Mouse (Mus musculus): ENCODE data around the gene Arl5c. TPM values are rescaled to one million over a fixed set of nuclear protein-coding genes. Genes with fewer than 3 reads are reported as not detected.
A peak's percentile ranks its signal among the peaks of the same experiment; 100 is the strongest.

Gene Arl5c
- polyA plus RNA-seq, 1 experiment from 2014 or later, result 8.4 TPM

- Histone ChIP-seq H3K4me3 (no peak overlapping the region), H3K27ac (replicated peaks) (no peak overlapping the region), H3K27me3 (no peaks in the 10 kb centered on the region), H3K4me1 (replicated peaks) (peaks cover 42% of the 10 kb centered on the region), H3K9me3 (no peaks in the 10 kb centered on the region), H3K9ac (peak overlapping the region; percentile 41; the same call in 1 of the 2 replicates), H3K36me3 (peaks cover 58% of the 10 kb centered on the region), H3K4me2 (no peak overlapping the region)
- WGBS, result 77% methylated on average over 6 of the region's 6 CpGs
- ATAC-seq (ENCODE audit: low read depth), result no peak
Measured at GRCm38 (mm10) chr11:98018222-98018621, 22.2 kb upstream of the Arl5c start.

- WGBS, result 86% methylated on average over 4 of the region's 4 CpGs
- H3K4me2 ChIP-seq, result no peak overlapping the region
- H3K36me3 ChIP-seq, result peaks cover 69% of the 10 kb centered on the region
- no peaks in the 10 kb centered on the region for H3K27me3 ChIP-seq
- H3K4me1 ChIP-seq (replicated peaks), result peaks cover 38% of the 10 kb centered on the region
- H3K9ac ChIP-seq, result no peak overlapping the region
- H3K27ac ChIP-seq (replicated peaks), result no peak overlapping the region
- ATAC-seq (ENCODE audit: low read depth), result no peak
- no peaks in the 10 kb centered on the region for H3K9me3 ChIP-seq
- no peak overlapping the region for H3K4me3 ChIP-seq
Measured at GRCm38 (mm10) chr11:98016824-98017223, 20.8 kb upstream of the Arl5c start.

GRCm38 (mm10) chr11:98016177-98016576 lies 20.2 kb upstream of the Arl5c start:
- no peak overlapping the region for H3K4me2 ChIP-seq
- H3K27me3 ChIP-seq, result no peaks in the 10 kb centered on the region
- H3K27ac ChIP-seq (replicated peaks), result no peak overlapping the region
- H3K9me3 ChIP-seq, result no peaks in the 10 kb centered on the region
- 94% methylated on average over 5 of the region's 5 CpGs for WGBS
- peaks cover 33% of the 10 kb centered on the region for H3K4me1 ChIP-seq (replicated peaks)
- H3K9ac ChIP-seq, result no peak overlapping the region
- peaks cover 76% of the 10 kb centered on the region for H3K36me3 ChIP-seq
- H3K4me3 ChIP-seq, result no peak overlapping the region
- no peak for ATAC-seq (ENCODE audit: low read depth)

- Histone ChIP-seq H3K4me3 (no peak overlapping the region), H3K27me3 (no peaks in the 10 kb centered on the region), H3K4me2 (no peak overlapping the region), H3K9me3 (no peaks in the 10 kb centered on the region), H3K4me1 (replicated peaks) (peaks cover under 1% of the 10 kb centered on the region), H3K36me3 (peaks cover 95% of the 10 kb centered on the region), H3K9ac (no peak overlapping the region), H3K27ac (replicated peaks) (no peak overlapping the region)
- WGBS, result 80% methylated on average over 10 of the region's 10 CpGs
- no peak for ATAC-seq (ENCODE audit: low read depth)
Measured at GRCm38 (mm10) chr11:98012831-98013230, 16.9 kb upstream of the Arl5c start.

GRCm38 (mm10) chr11:98011716-98012115 lies 15.7 kb upstream of the Arl5c start:
- WGBS, result 75% methylated on average over 9 of the region's 9 CpGs
- H3K4me1 ChIP-seq (replicated peaks), result no peaks in the 10 kb centered on the region
- peaks cover 95% of the 10 kb centered on the region for H3K36me3 ChIP-seq
- no peak for ATAC-seq (ENCODE audit: low read depth)
- no peaks in the 10 kb centered on the region for H3K27me3 ChIP-seq
- H3K4me2 ChIP-seq, result no peak overlapping the region
- no peaks in the 10 kb centered on the region for H3K9me3 ChIP-seq
- H3K27ac ChIP-seq (replicated peaks), result no peak overlapping the region
- no peak overlapping the region for H3K9ac ChIP-seq
- no peak overlapping the region for H3K4me3 ChIP-seq

GRCm38 (mm10) chr11:98008087-98008486 lies 12.1 kb upstream of the Arl5c start:
- no peak for ATAC-seq (ENCODE audit: low read depth)
- H3K4me2 ChIP-seq, result no peak overlapping the region
- no peaks in the 10 kb centered on the region for H3K27me3 ChIP-seq
- no peak overlapping the region for H3K27ac ChIP-seq (replicated peaks)
- 86% methylated on average over 11 of the region's 11 CpGs for WGBS
- H3K9me3 ChIP-seq, result no peaks in the 10 kb centered on the region
- peaks cover 12% of the 10 kb centered on the region for H3K4me1 ChIP-seq (replicated peaks)
- peaks cover 96% of the 10 kb centered on the region for H3K36me3 ChIP-seq
- no peak overlapping the region for H3K9ac ChIP-seq
- H3K4me3 ChIP-seq, result no peak overlapping the region

GRCm38 (mm10) chr11:98005686-98006085 lies 9.7 kb upstream of the Arl5c start:
- H3K9ac ChIP-seq, result no peak overlapping the region
- no peak overlapping the region for H3K27ac ChIP-seq (replicated peaks)
- H3K9me3 ChIP-seq, result no peaks in the 10 kb centered on the region
- WGBS, result 82% methylated on average over 10 of the region's 10 CpGs
- peaks cover 81% of the 10 kb centered on the region for H3K36me3 ChIP-seq
- H3K27me3 ChIP-seq, result peaks cover 11% of the 10 kb centered on the region; the same call in 1 of the 2 replicates
- peaks cover 26% of the 10 kb centered on the region for H3K4me1 ChIP-seq (replicated peaks)
- H3K4me2 ChIP-seq, result no peak overlapping the region
- ATAC-seq (ENCODE audit: low read depth), result no peak
- no peak overlapping the region for H3K4me3 ChIP-seq

GRCm38 (mm10) chr11:98005076-98005475 lies 9.1 kb upstream of the Arl5c start:
- no peak for ATAC-seq (ENCODE audit: low read depth)
- peaks cover 13% of the 10 kb centered on the region; the same call in 1 of the 2 replicates for H3K27me3 ChIP-seq
- H3K4me3 ChIP-seq, result no peak overlapping the region
- no peak overlapping the region for H3K4me2 ChIP-seq
- H3K4me1 ChIP-seq (replicated peaks), result peaks cover 28% of the 10 kb centered on the region
- H3K36me3 ChIP-seq, result peaks cover 75% of the 10 kb centered on the region
- 44% methylated on average over 13 of the region's 13 CpGs for WGBS
- H3K9me3 ChIP-seq, result no peaks in the 10 kb centered on the region
- H3K27ac ChIP-seq (replicated peaks), result no peak overlapping the region
- no peak overlapping the region for H3K9ac ChIP-seq

- peaks cover 13% of the 10 kb centered on the region; the same call in 1 of the 2 replicates for H3K27me3 ChIP-seq
- peaks cover 66% of the 10 kb centered on the region for H3K36me3 ChIP-seq
- peak overlapping the region; percentile 9; the same call in 1 of the 2 replicates for H3K27ac ChIP-seq (replicated peaks)
- no peak for ATAC-seq (ENCODE audit: low read depth)
- H3K4me2 ChIP-seq, result no peak overlapping the region
- no peak overlapping the region for H3K9ac ChIP-seq
- H3K9me3 ChIP-seq, result no peaks in the 10 kb centered on the region
- peaks cover 32% of the 10 kb centered on the region for H3K4me1 ChIP-seq (replicated peaks)
- H3K4me3 ChIP-seq, result no peak overlapping the region
- WGBS, result 71% methylated on average over 8 of the region's 8 CpGs
Measured at GRCm38 (mm10) chr11:98004161-98004560, 8.2 kb upstream of the Arl5c start.

- H3K4me3 ChIP-seq, result no peak overlapping the region
- peaks cover 57% of the 10 kb centered on the region for H3K36me3 ChIP-seq
- H3K27me3 ChIP-seq, result peaks cover 13% of the 10 kb centered on the region; the same call in 1 of the 2 replicates
- 25% methylated on average over 17 of the region's 17 CpGs for WGBS
- H3K4me2 ChIP-seq, result peak overlapping the region; percentile 21; the same call in 1 of the 2 replicates
- H3K9me3 ChIP-seq, result no peaks in the 10 kb centered on the region
- ATAC-seq (ENCODE audit: low read depth), result no peak
- H3K27ac ChIP-seq (replicated peaks), result no peak overlapping the region
- H3K4me1 ChIP-seq (replicated peaks), result peaks cover 37% of the 10 kb centered on the region
- 0 out of 2 replicates have a peak overlapping the region, but pooled peaks have one; percentile 0 for H3K9ac ChIP-seq
Measured at GRCm38 (mm10) chr11:98003171-98003671, 7.2 kb upstream of the Arl5c start.

GRCm38 (mm10) chr11:98002627-98003026 lies 6.6 kb upstream of the Arl5c start:
- no peak overlapping the region for H3K27ac ChIP-seq (replicated peaks)
- peak overlapping the region; percentile 21; the same call in 1 of the 2 replicates for H3K4me2 ChIP-seq
- peaks cover 37% of the 10 kb centered on the region for H3K4me1 ChIP-seq (replicated peaks)
- no peak overlapping the region for H3K4me3 ChIP-seq
- H3K9ac ChIP-seq, result 0 out of 2 replicates have a peak overlapping the region, but pooled peaks have one; percentile 0
- H3K9me3 ChIP-seq, result no peaks in the 10 kb centered on the region
- H3K27me3 ChIP-seq, result peaks cover 13% of the 10 kb centered on the region; the same call in 1 of the 2 replicates
- 8% methylated on average over 12 of the region's 12 CpGs for WGBS
- ATAC-seq (ENCODE audit: low read depth), result no peak
- H3K36me3 ChIP-seq, result peaks cover 51% of the 10 kb centered on the region

- Histone ChIP-seq H3K4me3 (no peak overlapping the region), H3K4me1 (replicated peaks) (peaks cover 37% of the 10 kb centered on the region), H3K4me2 (no peak overlapping the region), H3K27me3 (peaks cover 13% of the 10 kb centered on the region; the same call in 1 of the 2 replicates), H3K36me3 (peaks cover 44% of the 10 kb centered on the region), H3K9me3 (no peaks in the 10 kb centered on the region), H3K9ac (no peak overlapping the region), H3K27ac (replicated peaks) (no peak overlapping the region)
- 63% methylated on average over 6 of the region's 6 CpGs for WGBS
- ATAC-seq (ENCODE audit: low read depth), result no peak
Measured at GRCm38 (mm10) chr11:98001986-98002385, 6.0 kb upstream of the Arl5c start.

GRCm38 (mm10) chr11:98001351-98001824 lies 5.4 kb upstream of the Arl5c start:
- 23% methylated on average over 11 of the region's 11 CpGs for WGBS

More at GRCm38 (mm10) chr11:98001351-98001824, 5.4 kb upstream of the Arl5c start:
- H3K9ac ChIP-seq, result no peak overlapping the region
- peaks cover 37% of the 10 kb centered on the region for H3K4me1 ChIP-seq (replicated peaks)
- peaks cover 39% of the 10 kb centered on the region for H3K36me3 ChIP-seq
- no peaks in the 10 kb centered on the region for H3K9me3 ChIP-seq
- no peak overlapping the region for H3K4me2 ChIP-seq
- no peak overlapping the region for H3K27ac ChIP-seq (replicated peaks)
- H3K4me3 ChIP-seq, result no peak overlapping the region
- peaks cover 17% of the 10 kb centered on the region; the same call in 1 of the 2 replicates for H3K27me3 ChIP-seq
- ATAC-seq (ENCODE audit: low read depth), result no peak

Data from neural tube, embryonic 13.5 days (tissue).